Mouse (Mus musculus) gastrocnemius, adult 2 months (tissue): ENCODE measurements around the gene Kcnk3. TPM values are rescaled to one million over a fixed set of nuclear protein-coding genes. Genes with fewer than 3 reads are reported as not detected.

Experiments
- DNase-seq: peaks from one replicate; pipeline ENCODE4 v3.0.0; 2022
- H3K27ac ChIP-seq: fragments of 200-600 bp; 2 replicates; pipeline ENCODE4 v1.8.1; 2022; ENCODE audit warnings: mild to moderate bottlenecking
- H3K4me3 ChIP-seq: fragments of 200-600 bp; 2 replicates; pipeline ENCODE4 v1.8.1; 2022; ENCODE audit warnings: mild to moderate bottlenecking, moderate library complexity
- CTCF ChIP-seq: fragments of 200-600 bp; IDR thresholded peaks from 2 replicates; pipeline ENCODE4 v1.8.1; 2022; ENCODE audit warnings: antibody characterized with exemption, mild to moderate bottlenecking, moderate library complexity
- intact Hi-C: fragments of 180-260 bp; cut with DNase I; formaldehyde crosslinking; loops from one replicate; pipeline ENCODE4 v1.15.1; 2025
- total RNA-seq, 2 experiments: library from RNA; stranded (reverse); gene quantifications; 2 replicates each; pipeline ENCODE4 v1.2.3; 2021

Gene Kcnk3
- total RNA-seq, 2 experiments from 2014 or later = 0.26 to 0.33 TPM

DNA sequence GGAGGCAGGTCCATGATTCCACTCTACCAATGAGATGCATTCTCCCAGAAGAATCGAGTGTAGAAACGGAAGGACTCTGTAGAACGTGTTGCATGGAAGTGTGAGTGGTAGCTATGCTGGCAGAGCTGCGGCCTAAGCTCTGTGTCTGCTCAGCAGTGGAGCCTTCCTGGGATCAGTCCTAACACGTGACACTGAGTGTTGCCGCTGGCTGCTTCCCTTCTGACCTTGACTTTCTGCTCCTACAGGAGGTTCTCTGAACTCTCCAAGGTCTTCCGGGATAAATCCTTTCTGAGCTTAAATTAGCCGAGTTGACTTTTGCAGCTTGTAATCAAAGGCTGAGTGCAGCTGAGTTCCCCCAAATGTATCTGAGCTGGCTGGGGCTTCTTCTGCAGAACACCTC lies 13.6 kb upstream of the Kcnk3 start:
- Histone ChIP-seq H3K27ac (no peak overlapping the region), H3K4me3 (no peak overlapping the region)
- TF ChIP-seq CTCF = no peak
- no peak for DNase-seq
- intact Hi-C loops = no loop called here

- intact Hi-C loops = no loop called here
- Histone ChIP-seq H3K27ac (no peak overlapping the region), H3K4me3 (no peak overlapping the region)
- DNase-seq = no peak
- TF ChIP-seq CTCF = no peak
Observed at GRCm38 (mm10) chr5:30576233-30576632, 11.7 kb upstream of the Kcnk3 start.

- intact Hi-C loops = no loop called here
- Histone ChIP-seq H3K4me3 (no peak overlapping the region), H3K27ac (no peak overlapping the region)
- no peak for TF ChIP-seq CTCF
- DNase-seq = no peak
Observed at GRCm38 (mm10) chr5:30577251-30577650, 10.7 kb upstream of the Kcnk3 start.

DNA sequence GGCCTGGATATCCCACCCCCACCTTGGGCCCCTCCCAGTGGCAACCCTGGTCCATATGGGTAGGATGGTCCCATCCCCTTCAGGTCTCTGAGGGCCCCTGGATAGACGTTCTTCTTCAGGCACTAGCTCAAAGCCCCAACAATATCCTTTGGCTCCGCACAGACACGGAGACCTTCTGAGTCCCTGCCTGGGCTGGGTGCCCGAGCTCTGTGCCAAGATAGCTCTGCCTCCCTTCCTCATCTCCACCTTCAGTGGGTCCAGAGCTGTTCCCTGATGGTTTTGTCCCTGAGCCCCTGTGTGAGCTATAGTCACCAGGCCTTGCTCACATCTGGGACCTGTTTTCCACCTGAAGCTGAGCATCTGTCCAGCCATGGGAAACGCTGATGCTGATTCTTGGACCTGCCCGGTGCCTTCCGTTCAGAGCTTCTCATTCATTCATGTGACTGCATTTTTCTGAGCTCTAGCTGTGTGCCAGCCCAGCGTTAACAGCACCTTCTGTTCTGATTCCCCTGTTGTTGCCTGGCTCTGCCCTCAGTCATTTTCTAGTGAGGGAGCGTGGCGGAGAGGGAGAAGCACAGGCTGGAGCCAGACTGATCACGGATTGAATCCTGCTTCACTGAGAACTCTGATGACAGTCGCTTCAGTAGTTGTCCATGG lies 10.2 kb upstream of the Kcnk3 start:
- no peak for TF ChIP-seq CTCF
- Histone ChIP-seq H3K4me3 (no peak overlapping the region), H3K27ac (no peak overlapping the region)
- intact Hi-C loops = no loop called here
- no peak for DNase-seq

GRCm38 (mm10) chr5:30578445-30579080 lies 9.4 kb upstream of the Kcnk3 start:
- intact Hi-C loops = no loop called here

GRCm38 (mm10) chr5:30580725-30581124 lies 7.2 kb upstream of the Kcnk3 start:
- no peak for TF ChIP-seq CTCF
- intact Hi-C loops = no loop called here
- no peak for DNase-seq
- Histone ChIP-seq H3K27ac (no peak overlapping the region), H3K4me3 (no peak overlapping the region)

More at GRCm38 (mm10) chr5:30578445-30579080, 9.4 kb upstream of the Kcnk3 start:
- TF ChIP-seq CTCF = no peak
- Histone ChIP-seq H3K4me3 (no peak overlapping the region), H3K27ac (no peak overlapping the region)
- DNase-seq = no peak

DNA sequence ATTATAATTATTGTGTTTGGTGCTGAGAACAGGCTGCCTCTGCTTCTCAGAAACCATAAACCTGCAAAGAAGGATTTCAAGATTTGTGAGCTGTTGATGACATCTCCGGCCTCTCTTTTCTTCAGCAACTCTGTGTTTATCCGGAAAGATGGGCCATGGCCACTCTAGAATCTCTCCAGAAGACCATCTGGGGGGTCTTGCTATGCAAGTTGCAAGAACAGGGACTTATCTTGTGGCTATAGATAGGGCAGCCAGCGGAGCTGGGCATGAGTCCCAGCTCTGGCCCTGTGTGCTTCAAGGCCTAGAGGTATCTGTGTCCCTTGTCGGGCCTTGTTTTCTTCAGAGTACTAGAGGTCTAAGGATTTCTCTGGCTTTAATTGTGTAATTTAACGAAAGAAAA lies 6.0 kb upstream of the Kcnk3 start:
- H3K27ac ChIP-seq = no peak overlapping the region
- no peak for DNase-seq
- no peak for TF ChIP-seq CTCF
- intact Hi-C loops = no loop called here
- no peak overlapping the region for H3K4me3 ChIP-seq

- intact Hi-C loops = no loop called here
- no peak overlapping the region for H3K4me3 ChIP-seq
- DNase-seq = no peak
- H3K27ac ChIP-seq = no peak overlapping the region
- no peak for TF ChIP-seq CTCF
Observed at GRCm38 (mm10) chr5:30586616-30587015, 1.4 kb upstream of the Kcnk3 start.

- Histone ChIP-seq H3K27ac (no peak overlapping the region), H3K4me3 (no peak overlapping the region)
- no peak for TF ChIP-seq CTCF
- no peak for DNase-seq
- intact Hi-C loops = no loop called here
Observed at GRCm38 (mm10) chr5:30587101-30587500, 869 bp upstream of the Kcnk3 start.

DNA sequence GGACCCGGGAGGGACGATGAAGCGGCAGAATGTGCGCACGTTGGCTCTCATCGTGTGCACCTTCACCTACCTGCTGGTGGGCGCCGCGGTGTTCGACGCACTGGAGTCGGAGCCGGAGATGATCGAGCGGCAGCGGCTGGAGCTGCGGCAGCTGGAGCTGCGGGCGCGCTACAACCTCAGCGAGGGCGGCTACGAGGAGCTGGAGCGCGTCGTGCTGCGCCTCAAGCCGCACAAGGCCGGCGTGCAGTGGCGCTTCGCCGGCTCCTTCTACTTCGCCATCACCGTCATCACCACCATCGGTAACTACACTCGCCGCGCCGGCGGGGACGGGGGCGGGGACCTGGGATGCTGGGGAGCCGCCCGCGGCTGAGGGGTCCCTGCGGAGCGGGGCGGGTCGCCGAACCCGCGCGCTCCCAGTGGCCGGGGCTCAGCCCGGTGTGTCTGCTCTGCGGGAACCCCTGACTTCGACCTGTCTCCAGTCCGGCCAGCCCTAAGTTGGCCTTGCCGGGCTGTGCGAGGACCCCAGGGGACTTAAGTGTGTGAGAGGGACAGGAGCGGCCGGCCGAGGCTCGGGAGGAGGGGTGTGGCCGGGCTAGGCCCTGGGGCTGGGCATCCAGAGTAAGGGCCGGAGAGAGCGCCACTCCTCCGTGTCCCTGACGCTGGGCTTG lies 465 bp downstream of the Kcnk3 start:
- no peak for TF ChIP-seq CTCF
- Histone ChIP-seq H3K27ac (0 out of 2 replicates have a peak overlapping the region, but pooled peaks have one; percentile 24), H3K4me3 (peak overlapping the region; percentile 67)
- intact Hi-C loops = no loop called here
- no peak for DNase-seq

GRCm38 (mm10) chr5:30589069-30589468 lies 1.1 kb downstream of the Kcnk3 start:
- DNase-seq = no peak
- intact Hi-C loops = no loop called here
- Histone ChIP-seq H3K27ac (no peak overlapping the region), H3K4me3 (peak overlapping the region; percentile 67)
- no peak for TF ChIP-seq CTCF

- H3K27ac ChIP-seq = no peak overlapping the region
- TF ChIP-seq CTCF = no peak
- DNase-seq = no peak
- intact Hi-C loops = no loop called here
- no peak overlapping the region for H3K4me3 ChIP-seq
Observed at GRCm38 (mm10) chr5:30589546-30589945, 1.6 kb downstream of the Kcnk3 start.

- TF ChIP-seq CTCF = no peak
- intact Hi-C loops = no loop called here
- Histone ChIP-seq H3K27ac (no peak overlapping the region), H3K4me3 (no peak overlapping the region)
- no peak for DNase-seq
Observed at GRCm38 (mm10) chr5:30590231-30590630, 2.3 kb downstream of the Kcnk3 start.
